Mouse (Mus musculus) heart, postnatal 0 days (tissue): Measurements from ENCODE around the gene Hoxb6.
A peak's percentile ranks its signal among the peaks of the same experiment; 100 is the strongest.

Source experiments
- CTCF ChIP-seq: IDR thresholded peaks from 2 replicates; pipeline ENCODE4 v1.5.1; 2016; ENCODE audit warnings: antibody characterized with exemption, control low read depth, low read depth
- EP300 ChIP-seq: IDR thresholded peaks from 2 replicates; pipeline ENCODE4 v1.6.1; 2016; ENCODE audit warnings: antibody characterized with exemption, low read depth

DNA sequence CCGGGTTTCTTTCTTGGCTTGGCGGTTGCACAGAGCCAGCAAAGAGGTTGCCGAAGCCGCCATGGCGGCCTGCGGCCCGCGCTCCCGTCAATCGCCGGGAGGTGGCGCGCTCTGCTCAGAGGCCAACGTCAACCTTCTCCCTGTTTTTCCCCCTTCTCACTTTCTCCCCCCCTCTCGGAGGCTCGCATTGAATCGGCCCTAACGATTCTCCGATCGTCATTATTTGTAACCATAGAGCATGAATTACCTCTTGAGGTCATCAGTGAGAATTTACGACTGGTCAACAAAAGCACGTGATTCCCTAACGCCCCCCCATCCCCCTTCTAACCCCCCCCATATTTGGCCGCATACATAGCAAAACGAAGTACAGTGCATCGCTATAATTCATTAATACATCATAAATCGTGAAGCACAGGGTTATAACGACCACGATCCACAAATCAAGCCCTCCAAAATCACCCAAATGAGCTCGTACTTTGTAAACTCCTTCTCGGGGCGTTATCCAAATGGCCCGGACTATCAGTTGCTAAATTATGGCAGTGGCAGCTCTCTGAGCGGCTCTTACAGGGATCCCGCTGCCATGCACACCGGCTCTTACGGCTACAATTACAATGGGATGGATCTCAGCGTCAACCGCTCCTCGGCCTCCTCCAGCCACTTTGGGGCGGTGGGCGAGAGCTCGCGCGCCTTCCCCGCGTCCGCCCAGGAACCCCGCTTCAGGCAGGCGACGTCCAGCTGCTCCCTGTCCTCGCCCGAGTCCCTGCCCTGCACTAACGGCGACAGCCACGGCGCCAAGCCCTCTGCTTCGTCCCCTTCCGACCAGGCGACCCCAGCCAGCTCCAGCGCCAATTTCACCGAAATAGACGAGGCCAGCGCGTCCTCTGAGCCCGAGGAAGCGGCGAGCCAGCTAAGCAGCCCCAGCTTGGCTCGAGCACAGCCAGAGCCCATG lies 11.1 kb downstream of the Hoxb6 start, which contains the start of gene Hoxb5:
- TF ChIP-seq CTCF (peak; percentile 67), EP300 (no peak)
